Mouse (Mus musculus): ENCODE measurements around the gene Trpc5. TPM values are rescaled to one million over a fixed set of nuclear protein-coding genes. Genes with fewer than 3 reads are reported as not detected.

The Trpc5 gene
- total RNA-seq, 1 experiment, result 0.18 TPM

DNA sequence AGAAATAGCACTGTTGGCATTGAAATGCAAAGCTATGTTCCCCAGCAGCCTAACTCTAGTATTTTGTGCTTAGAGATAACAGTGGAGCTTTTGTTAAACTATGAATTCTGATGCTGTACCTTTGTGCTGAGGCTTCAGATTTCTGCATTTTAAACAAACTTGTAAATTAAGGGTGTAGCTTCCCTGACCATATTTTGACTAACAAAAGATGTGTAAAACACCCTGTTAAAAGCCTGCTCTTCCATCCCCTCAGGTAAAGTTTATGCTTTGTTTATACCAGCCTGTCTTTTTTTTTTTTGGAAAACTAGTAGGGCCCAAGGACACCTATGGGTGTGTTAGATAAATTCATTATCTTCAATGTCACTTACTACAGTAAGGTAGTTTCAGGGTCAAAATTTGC, 350.0 kb downstream of the Trpc5 start:
- in situ Hi-C loops (cut with MboI; ENCODE audit: low sequenced_read_pairs in 2 of 2, unreplicated experiment in 2 of 2), result no loop called here
- DNase-seq (ENCODE audit: low read depth, low spot score), result peak; percentile 48
- Histone ChIP-seq H3K4me1 (ENCODE audit: control insufficient read depth in 2 of 2, insufficient read depth in 2 of 2, low read length in 2 of 2, poor library complexity in 1 of 2) (peaks cover 0 to 2% of the 10 kb centered on the region in 2 experiments; a peak in 1 of 4 replicates), H3K9ac (ENCODE audit: insufficient read depth, low read depth, low read length, poor library complexity, severe bottlenecking) (no peak overlapping the region), H3K9me3 (ENCODE audit: control insufficient read depth, insufficient read depth, low read depth, low read length) (no peaks in the 10 kb centered on the region), H3K36me3 (ENCODE audit: control insufficient read depth, insufficient read depth, low read length, poor library complexity, severe bottlenecking) (peaks cover 2% of the 10 kb centered on the region; the same call in 1 of the 2 replicates), H3K4me3 (ENCODE audit: insufficient read depth in 1 of 2, low read depth in 1 of 2, low read length in 2 of 2, poor library complexity in 1 of 2, severe bottlenecking in 1 of 2) (peak overlapping the region; percentile 64 to 84), H3K27ac (ENCODE audit: insufficient read depth, low read depth, low read length, poor library complexity, severe bottlenecking) (peak overlapping the region; percentile 92; the same call in 1 of the 2 replicates)
- TF ChIP-seq HCFC1 (IDR thresholded peaks at IDR 0.05; ENCODE audit: borderline replicate concordance, insufficient read depth, low read length) (no peak), CHD2 (IDR thresholded peaks at IDR 0.05; ENCODE audit: low read depth, low read length) (0 out of 2 replicates have a peak, but pooled peaks have one; percentile 6), MAFK (IDR thresholded peaks at IDR 0.05; ENCODE audit: insufficient read depth, low read depth, low read length) (no peak; the same call in 1 of the 2 replicates), ZC3H11A (IDR thresholded peaks at IDR 0.05; ENCODE audit: borderline replicate concordance, low read depth, low read length) (no peak), ZNF384 (IDR thresholded peaks at IDR 0.05; ENCODE audit: low read depth, low read length) (peak; percentile 89)

DNA sequence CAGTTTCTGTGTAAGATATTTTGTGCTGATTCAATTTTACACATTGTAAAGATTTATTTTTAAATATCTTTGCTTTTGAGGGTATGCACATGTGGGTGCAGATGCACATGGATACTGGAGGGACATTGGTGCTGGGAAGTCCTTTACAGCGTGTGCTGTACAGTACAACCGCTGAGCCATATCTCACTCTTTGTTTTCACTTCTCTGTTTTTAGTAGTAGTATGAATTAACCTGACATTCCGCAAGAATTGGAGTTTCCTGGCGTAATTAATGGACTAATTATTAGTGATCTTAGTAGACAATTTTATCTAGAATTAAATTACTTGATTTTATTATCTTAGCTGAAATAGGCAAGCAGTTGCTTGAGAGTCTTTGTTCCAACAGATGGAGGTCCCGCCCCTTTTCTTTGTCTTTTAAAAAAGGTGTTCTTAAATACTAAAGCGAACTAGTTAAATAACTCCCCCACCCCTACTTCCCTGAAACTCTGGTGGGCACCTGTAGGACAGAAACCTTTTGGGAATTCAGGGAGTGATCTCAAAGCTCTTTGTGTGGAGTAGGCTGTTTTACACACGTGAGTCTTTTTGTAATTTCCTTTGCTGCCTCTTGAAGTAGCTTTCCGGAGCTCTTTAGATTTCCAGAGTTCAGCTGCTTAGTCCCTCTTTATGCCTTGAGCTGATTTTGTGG, 352.5 kb downstream of the Trpc5 start:
- Histone ChIP-seq H3K27ac (ENCODE audit: insufficient read depth, low read depth, low read length, poor library complexity, severe bottlenecking) (peak overlapping the region; percentile 100), H3K9me3 (ENCODE audit: control insufficient read depth, insufficient read depth, low read depth, low read length) (no peaks in the 10 kb centered on the region), H3K9ac (ENCODE audit: insufficient read depth, low read depth, low read length, poor library complexity, severe bottlenecking) (peak overlapping the region; percentile 75; the same call in 1 of the 2 replicates), H3K4me3 (ENCODE audit: insufficient read depth in 1 of 2, low read depth in 1 of 2, low read length in 2 of 2, poor library complexity in 1 of 2, severe bottlenecking in 1 of 2) (peak overlapping the region; percentile 84), H3K4me1 (ENCODE audit: control insufficient read depth in 2 of 2, insufficient read depth in 2 of 2, low read length in 2 of 2, poor library complexity in 1 of 2) (no peaks in the 10 kb centered on the region; a peak in 1 of 4 replicates), H3K36me3 (ENCODE audit: control insufficient read depth, insufficient read depth, low read length, poor library complexity, severe bottlenecking) (0 out of 2 replicates have a peak, but pooled peaks cover 2% of the 10 kb centered on the region)
- in situ Hi-C loops (cut with MboI; ENCODE audit: low sequenced_read_pairs in 2 of 2, unreplicated experiment in 2 of 2), result no loop called here
- DNase-seq (ENCODE audit: low read depth, low spot score), result peak; percentile 54
- TF ChIP-seq MAFK (IDR thresholded peaks at IDR 0.05; ENCODE audit: insufficient read depth, low read depth, low read length) (no peak), CHD2 (IDR thresholded peaks at IDR 0.05; ENCODE audit: low read depth, low read length) (no peak), ZC3H11A (IDR thresholded peaks at IDR 0.05; ENCODE audit: borderline replicate concordance, low read depth, low read length) (no peak), HCFC1 (IDR thresholded peaks at IDR 0.05; ENCODE audit: borderline replicate concordance, insufficient read depth, low read length) (no peak), ZNF384 (IDR thresholded peaks at IDR 0.05; ENCODE audit: low read depth, low read length) (no peak)

Other genes starting within 250 kb of the Trpc5 start
- gene Trpc5os, start 231.6 kb downstream of the Trpc5 start, total RNA-seq (2012; rRNA removed), result 0.27 and 0.79 TPM in 2 replicates
- not detected in 2 replicates for gene Rtl4, start 727 bp upstream of the Trpc5 start, total RNA-seq (2012; rRNA removed)

All from ES-E14 (cell line).